Mouse (Mus musculus): Measurements from ENCODE around the gene a. TPM values are rescaled to one million over a fixed set of nuclear protein-coding genes. Genes with fewer than 3 reads are reported as not detected.

The a gene
- polyA plus RNA-seq (2014; fragmentation: Illumina TruSeq; extraction: RNeasy Lipid Tissue Mini Kit (QIAGEN cat#74804); ENCODE audit: low read depth, low replicate concordance), result not detected

DNA sequence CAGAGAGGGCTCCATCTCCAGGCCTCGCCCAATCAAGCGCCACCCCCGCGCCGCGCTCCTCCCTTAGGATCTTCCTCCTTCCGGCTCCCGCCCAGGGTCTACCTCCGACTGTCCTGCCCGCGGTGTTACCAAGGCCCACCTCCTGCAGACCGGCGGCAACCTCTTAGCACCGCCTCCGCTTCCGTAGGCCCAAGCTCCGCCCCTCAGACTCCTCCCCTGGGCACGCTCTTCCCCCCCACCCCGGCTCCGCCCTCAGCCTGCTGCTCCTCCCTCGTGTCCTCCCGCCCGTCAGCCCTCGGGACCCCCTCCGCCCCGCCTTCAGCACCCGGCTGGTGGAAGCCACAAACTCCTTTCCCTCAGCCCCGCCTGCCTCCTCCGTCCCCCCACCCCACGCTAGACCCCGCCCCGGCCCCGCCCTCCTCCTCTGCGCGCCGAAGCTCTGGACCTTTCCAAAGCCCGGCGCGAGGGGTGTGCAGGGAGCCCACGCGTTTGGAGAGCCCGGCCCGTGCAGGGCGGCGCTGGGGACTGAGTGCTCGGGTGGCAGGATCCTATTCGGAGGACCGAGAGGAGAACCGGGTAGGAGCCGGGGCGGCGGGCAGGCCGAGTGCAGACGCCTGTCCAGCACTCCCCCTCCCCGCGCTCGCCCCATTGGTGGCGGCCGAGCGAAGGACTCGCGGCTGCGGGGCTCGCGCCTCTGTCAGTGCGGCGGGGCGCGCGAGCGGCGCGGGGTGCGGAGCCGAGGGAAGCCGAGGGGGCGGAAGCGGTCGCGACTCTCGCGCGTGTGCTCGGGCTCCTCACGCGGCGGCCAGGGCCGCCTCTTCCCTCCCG is at the start of gene a, which contains the start of gene Raly:
Gene a, plus strand, starts transcription at position 747 of the 828 bp plus-strand sequence.
Gene Raly, plus strand, starts transcription at position 441 of the 828 bp plus-strand sequence.

GRCm38 (mm10) chr2:154769930-154770329 is 21.3 kb upstream of the a start, which contains the start of gene Gm14214:
Gene Gm14214 (minus strand): TSS chr2:154770030.

DNA sequence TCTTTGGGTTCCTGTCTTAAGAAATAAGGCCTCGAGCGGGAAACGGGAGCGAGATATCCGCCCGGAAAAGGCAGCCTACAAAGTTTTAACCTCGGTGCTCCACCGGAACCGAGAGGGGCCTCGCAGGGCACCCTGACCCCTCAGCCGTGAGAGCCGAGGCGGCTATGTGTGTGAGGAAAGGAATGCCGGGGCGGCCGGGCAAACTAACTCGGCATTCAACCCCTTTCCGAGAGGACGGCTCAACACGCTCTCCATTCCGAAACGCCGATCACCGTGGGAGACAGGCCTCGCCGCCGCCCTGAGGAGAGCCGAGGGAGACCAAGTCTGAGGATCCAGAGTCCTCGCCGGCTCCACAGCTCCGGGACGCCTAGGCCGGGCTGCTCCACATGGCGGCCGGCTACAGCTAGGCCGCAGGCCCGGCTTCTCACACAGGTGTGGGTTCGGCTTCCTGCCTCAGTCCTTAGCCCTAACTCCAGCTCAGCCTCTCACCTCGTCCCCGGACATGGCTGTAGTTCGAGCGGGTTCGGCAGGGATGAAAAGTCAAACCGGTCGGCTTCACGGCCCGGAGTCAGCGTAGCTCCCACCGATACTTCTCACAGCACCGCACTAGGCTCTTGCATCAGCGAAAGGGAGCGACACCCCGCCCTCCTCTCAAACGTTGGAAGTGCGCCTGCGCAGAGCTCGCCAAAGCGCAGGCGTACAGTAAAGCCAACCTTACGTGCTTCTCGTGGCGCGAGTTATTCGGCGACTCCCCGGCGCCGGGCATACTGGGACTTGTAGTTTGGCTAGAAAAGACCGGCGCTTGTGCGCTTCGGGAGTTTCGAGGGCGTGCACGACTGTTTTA is 101.2 kb downstream of the a start, which contains the start of gene Eif2s2:
Gene Eif2s2, minus strand, starts transcription at position 735 of the 844 bp plus-strand sequence.

GRCm38 (mm10) chr2:155018251-155018755 is 227.1 kb downstream of the a start, which contains the start of gene Gm14226:
Gene Gm14226 (plus strand): TSS chr2:155018266.

DNA sequence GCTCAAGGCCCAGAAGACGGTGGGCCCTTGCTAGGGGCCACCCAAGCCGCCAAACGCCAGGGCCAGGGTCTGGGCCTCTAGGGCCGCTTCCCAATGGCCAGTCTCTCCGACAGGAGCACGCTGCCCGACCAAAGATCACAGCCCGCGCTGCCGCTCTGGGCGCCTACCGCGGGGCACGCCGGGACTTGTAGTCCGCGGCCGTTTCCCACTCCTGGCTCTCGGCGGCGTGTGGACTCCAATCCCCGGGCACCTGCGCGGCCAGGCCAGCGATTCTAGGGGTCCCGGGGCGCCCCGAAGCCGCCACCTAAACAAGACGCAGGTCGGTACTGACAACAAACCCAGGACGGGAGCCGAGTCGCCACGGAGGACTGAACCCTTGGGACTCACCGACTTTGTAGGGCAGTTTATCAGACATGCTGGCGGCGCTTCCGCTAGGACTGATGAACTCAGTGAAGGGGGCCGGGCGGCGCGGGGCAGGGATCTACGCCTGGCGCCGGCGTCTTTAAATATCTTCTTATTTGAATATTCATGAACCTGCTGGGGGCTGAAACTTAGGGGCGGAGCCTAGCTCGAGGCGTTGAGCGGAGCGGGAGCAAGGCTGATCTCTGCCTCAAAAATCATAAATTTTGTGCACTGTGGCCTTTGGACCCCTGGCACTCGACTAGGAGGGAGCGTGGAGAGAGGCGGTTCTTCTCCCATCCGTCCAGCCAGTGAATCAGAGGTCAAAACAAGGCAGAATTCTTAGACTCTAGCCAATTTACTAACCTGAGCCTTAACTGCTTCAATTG is 283.0 kb downstream of the a start, which contains the start of gene Ahcy:
Gene Ahcy, minus strand, starts transcription at position 520 of the 788 bp plus-strand sequence.

Other genes starting within 250 kb of the a start
- gene 1700003F12Rik, start 244.3 kb upstream of the a start, polyA plus RNA-seq (2014; fragmentation: Illumina TruSeq; extraction: RNeasy Lipid Tissue Mini Kit (QIAGEN cat#74804); ENCODE audit: low read depth, low replicate concordance), result not detected
- gene Actl10, start 239.6 kb upstream of the a start, polyA plus RNA-seq (2014; fragmentation: Illumina TruSeq; extraction: RNeasy Lipid Tissue Mini Kit (QIAGEN cat#74804); ENCODE audit: low read depth, low replicate concordance), result not detected
- not detected for gene Necab3, start 232.5 kb upstream of the a start, polyA plus RNA-seq (2014; fragmentation: Illumina TruSeq; extraction: RNeasy Lipid Tissue Mini Kit (QIAGEN cat#74804); ENCODE audit: low read depth, low replicate concordance)
- 0.16 TPM for gene E2f1, start 221.5 kb upstream of the a start, polyA plus RNA-seq (2014; fragmentation: Illumina TruSeq; extraction: RNeasy Lipid Tissue Mini Kit (QIAGEN cat#74804); ENCODE audit: low read depth, low replicate concordance)
- 7.7 TPM for gene Pxmp4, start 187.7 kb upstream of the a start, polyA plus RNA-seq (2014; fragmentation: Illumina TruSeq; extraction: RNeasy Lipid Tissue Mini Kit (QIAGEN cat#74804); ENCODE audit: low read depth, low replicate concordance)
- gene Zfp341, start 178.1 kb upstream of the a start, polyA plus RNA-seq (2014; fragmentation: Illumina TruSeq; extraction: RNeasy Lipid Tissue Mini Kit (QIAGEN cat#74804); ENCODE audit: low read depth, low replicate concordance), result not detected
- not detected for gene 4930519P11Rik, start 178.0 kb upstream of the a start, polyA plus RNA-seq (2014; fragmentation: Illumina TruSeq; extraction: RNeasy Lipid Tissue Mini Kit (QIAGEN cat#74804); ENCODE audit: low read depth, low replicate concordance)
- 105 TPM for gene Chmp4b, start 139.7 kb upstream of the a start, polyA plus RNA-seq (2014; fragmentation: Illumina TruSeq; extraction: RNeasy Lipid Tissue Mini Kit (QIAGEN cat#74804); ENCODE audit: low read depth, low replicate concordance)
- not detected for gene Gm14214, start 21.4 kb upstream of the a start, polyA plus RNA-seq (2014; fragmentation: Illumina TruSeq; extraction: RNeasy Lipid Tissue Mini Kit (QIAGEN cat#74804); ENCODE audit: low read depth, low replicate concordance)
- gene Raly, start 306 bp upstream of the a start, polyA plus RNA-seq (2014; fragmentation: Illumina TruSeq; extraction: RNeasy Lipid Tissue Mini Kit (QIAGEN cat#74804); ENCODE audit: low read depth, low replicate concordance), result 143 TPM
- gene Eif2s2, start 101.5 kb downstream of the a start, polyA plus RNA-seq (2014; fragmentation: Illumina TruSeq; extraction: RNeasy Lipid Tissue Mini Kit (QIAGEN cat#74804); ENCODE audit: low read depth, low replicate concordance), result 1,088 TPM
- not detected for gene Gm14226, start 226.9 kb downstream of the a start, polyA plus RNA-seq (2014; fragmentation: Illumina TruSeq; extraction: RNeasy Lipid Tissue Mini Kit (QIAGEN cat#74804); ENCODE audit: low read depth, low replicate concordance)